Mouse (Mus musculus): Measurements from ENCODE around the gene Fam120a. TPM values are rescaled to one million over a fixed set of nuclear protein-coding genes. Genes with fewer than 3 reads are reported as not detected.

The Fam120a gene
- polyA plus RNA-seq, 1 experiment, result 76.9 TPM

GRCm38 (mm10) chr13:48968750-48969088, 902 bp upstream of the Fam120a start:
- Histone ChIP-seq H3ac (ENCODE audit: control insufficient read depth, insufficient read length) (peak overlapping the region; percentile 80), H3K79me2 (ENCODE audit: control insufficient read depth, insufficient read depth) (peaks cover 53% of the 10 kb centered on the region), H3K4me2 (ENCODE audit: low read depth) (peak overlapping the region; percentile 83), H3K27me3 (ENCODE audit: control insufficient read depth, insufficient read depth, insufficient read length) (no peaks in the 10 kb centered on the region), H3K4me3 (peak overlapping the region; percentile 97), H3K36me3 (ENCODE audit: control insufficient read depth, insufficient read depth) (peaks cover 8% of the 10 kb centered on the region)
- no peak for TF ChIP-seq MAX (IDR thresholded peaks at IDR 0.05; ENCODE audit: low read depth)
- no peak for TF ChIP-seq MYOG (IDR thresholded peaks at IDR 0.05; ENCODE audit: control insufficient read depth in 1 of 3, insufficient read depth in 1 of 3, insufficient read length in 2 of 3, low read depth in 2 of 3)
- TF ChIP-seq TCF12 (IDR thresholded peaks at IDR 0.05; ENCODE audit: insufficient read depth, poor library complexity, severe bottlenecking), result no peak

GRCm38 (mm10) chr13:48966851-48967821, 681 bp downstream of the Fam120a start:
- no peaks in the 10 kb centered on the region for H3K27me3 ChIP-seq (ENCODE audit: control insufficient read depth, insufficient read depth, insufficient read length)
- peak overlapping the region; percentile 97 for H3K4me3 ChIP-seq
- H3ac ChIP-seq (ENCODE audit: control insufficient read depth, insufficient read length), result peak overlapping the region; percentile 80
- TF ChIP-seq MYOD1 (IDR thresholded peaks at IDR 0.05; ENCODE audit: control insufficient read depth in 1 of 3, insufficient read length in 2 of 3, low read depth in 2 of 3) (peak in 1 of 3 experiments; percentile 8), SRF (IDR thresholded peaks at IDR 0.05; ENCODE audit: control insufficient read depth, insufficient read length, low read depth) (no peak), POLR2A (IDR thresholded peaks at IDR 0.05; ENCODE audit: insufficient read length, low read depth) (peak; percentile 57)
- H3K4me2 ChIP-seq (ENCODE audit: low read depth), result peak overlapping the region; percentile 91
- peaks cover 69% of the 10 kb centered on the region for H3K79me2 ChIP-seq (ENCODE audit: control insufficient read depth, insufficient read depth)
- peaks cover 8% of the 10 kb centered on the region for H3K36me3 ChIP-seq (ENCODE audit: control insufficient read depth, insufficient read depth)

GRCm38 (mm10) chr13:48965559-48966525, 2.0 kb downstream of the Fam120a start:
- Histone ChIP-seq H3K4me3 (peak overlapping the region; percentile 97), H3K36me3 (ENCODE audit: control insufficient read depth, insufficient read depth) (no peaks in the 10 kb centered on the region), H3K79me2 (ENCODE audit: control insufficient read depth, insufficient read depth) (peaks cover 82% of the 10 kb centered on the region), H3K27me3 (ENCODE audit: control insufficient read depth, insufficient read depth, insufficient read length) (no peaks in the 10 kb centered on the region), H3K4me2 (ENCODE audit: low read depth) (peak overlapping the region; percentile 91), H3ac (ENCODE audit: control insufficient read depth, insufficient read length) (peak overlapping the region; percentile 80)
- peak; percentile 21 for TF ChIP-seq POLR2A (IDR thresholded peaks at IDR 0.05; ENCODE audit: insufficient read length, low read depth)
- TF ChIP-seq SRF (IDR thresholded peaks at IDR 0.05; ENCODE audit: control insufficient read depth, insufficient read length, low read depth), result no peak

- Histone ChIP-seq H3ac (ENCODE audit: control insufficient read depth, insufficient read length) (no peak overlapping the region), H3K79me2 (ENCODE audit: control insufficient read depth, insufficient read depth) (peaks cover 89% of the 10 kb centered on the region), H3K27me3 (ENCODE audit: control insufficient read depth, insufficient read depth, insufficient read length) (no peaks in the 10 kb centered on the region), H3K4me3 (peak overlapping the region; percentile 97), H3K4me2 (ENCODE audit: low read depth) (peak overlapping the region; percentile 91), H3K36me3 (ENCODE audit: control insufficient read depth, insufficient read depth) (no peaks in the 10 kb centered on the region)
- TF ChIP-seq USF1 (IDR thresholded peaks at IDR 0.05; ENCODE audit: low read depth) (peak; percentile 35), MYOG (IDR thresholded peaks at IDR 0.05; ENCODE audit: control insufficient read depth in 1 of 3, insufficient read depth in 1 of 3, insufficient read length in 2 of 3, low read depth in 2 of 3) (no peak)
Observed at GRCm38 (mm10) chr13:48964850-48965249, 3.0 kb downstream of the Fam120a start.

- peak overlapping the region; percentile 12 for H3K4me2 ChIP-seq (ENCODE audit: low read depth)
Observed at GRCm38 (mm10) chr13:48963111-48963510, 4.7 kb downstream of the Fam120a start.

More at GRCm38 (mm10) chr13:48963111-48963510, 4.7 kb downstream of the Fam120a start:
- Histone ChIP-seq H3K79me2 (ENCODE audit: control insufficient read depth, insufficient read depth) (peaks cover 93% of the 10 kb centered on the region), H3K27me3 (ENCODE audit: control insufficient read depth, insufficient read depth, insufficient read length) (no peaks in the 10 kb centered on the region), H3K36me3 (ENCODE audit: control insufficient read depth, insufficient read depth) (no peaks in the 10 kb centered on the region), H3ac (ENCODE audit: control insufficient read depth, insufficient read length) (no peak overlapping the region), H3K4me3 (no peak overlapping the region)
- TF ChIP-seq MAX (IDR thresholded peaks at IDR 0.05; ENCODE audit: low read depth) (no peak), TCF12 (IDR thresholded peaks at IDR 0.05; ENCODE audit: insufficient read depth, poor library complexity, severe bottlenecking) (no peak), CEBPB (IDR thresholded peaks at IDR 0.05; ENCODE audit: insufficient read depth, poor library complexity, severe bottlenecking) (no peak), POLR2AphosphoS2 (IDR thresholded peaks at IDR 0.05; ENCODE audit: insufficient read length, low read depth) (no peak), POLR2A (IDR thresholded peaks at IDR 0.05; ENCODE audit: insufficient read length, low read depth) (no peak), USF1 (IDR thresholded peaks at IDR 0.05; ENCODE audit: low read depth) (no peak), REST (IDR thresholded peaks at IDR 0.05; ENCODE audit: insufficient read depth, insufficient read length) (no peak), TCF3 (IDR thresholded peaks at IDR 0.05; ENCODE audit: insufficient read length, low read depth) (no peak), MYOG (IDR thresholded peaks at IDR 0.05; ENCODE audit: control insufficient read depth in 1 of 3, insufficient read depth in 1 of 3, insufficient read length in 2 of 3, low read depth in 2 of 3) (no peak), E2F4 (IDR thresholded peaks at IDR 0.05; ENCODE audit: insufficient read depth) (no peak), MYOD1 (IDR thresholded peaks at IDR 0.05; ENCODE audit: control insufficient read depth in 1 of 3, insufficient read length in 2 of 3, low read depth in 2 of 3) (no peak), SRF (IDR thresholded peaks at IDR 0.05; ENCODE audit: control insufficient read depth, insufficient read length, low read depth) (no peak)

Data from myocyte (in vitro differentiated cells).